Mouse (Mus musculus) CH12F3 (cell line): ENCODE measurements around the gene Ppp1r3f.

Experiments
- in situ Hi-C: fragments of 300-500 bp; cut with MboI; formaldehyde crosslinking; loops from 2 replicates; pipeline ENCODE4 v1.14.3; 2020; ENCODE audit warnings: low sequenced_read_pairs

The Ppp1r3f gene

DNA sequence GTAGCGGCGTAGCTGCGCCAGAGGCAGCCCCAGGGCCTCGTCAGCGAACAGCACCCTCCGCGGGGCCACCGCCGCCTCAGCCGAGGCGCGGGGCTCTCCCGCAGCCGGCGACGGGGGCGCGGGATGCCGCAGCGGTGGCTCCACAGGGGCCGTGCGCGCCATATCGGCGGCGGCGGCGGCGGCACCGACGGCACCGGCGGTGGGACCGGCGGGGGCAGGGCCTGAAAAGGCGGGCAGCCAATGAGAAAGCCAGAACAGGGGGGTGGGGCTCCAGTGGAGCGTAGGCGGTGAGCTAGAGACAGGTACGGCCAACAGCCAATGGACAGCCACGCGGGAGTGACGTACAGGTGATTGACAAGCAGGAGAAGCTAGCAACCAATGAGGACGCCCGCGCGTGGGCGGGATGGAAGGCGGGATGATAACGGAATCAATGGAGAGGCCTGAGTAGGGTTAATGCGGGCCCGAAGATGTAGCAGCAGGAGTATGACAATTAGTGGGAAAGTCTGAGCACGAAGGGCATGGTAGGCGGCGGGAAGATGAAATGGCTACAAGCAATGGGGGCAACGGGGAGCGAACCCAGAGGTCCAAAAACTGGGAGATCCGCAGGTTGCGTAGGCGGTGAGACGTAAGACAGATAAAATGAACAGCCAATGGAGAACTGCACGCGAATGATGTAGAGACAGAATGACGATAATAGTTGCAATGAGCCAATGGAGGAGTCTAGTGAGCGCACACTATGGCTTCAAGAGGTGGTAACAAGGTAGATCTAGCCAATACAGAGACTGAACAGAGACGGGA, at the start of gene Ppp1r3f:
Gene Ppp1r3f, minus strand, starts transcription at position 197 of the 798 bp plus-strand sequence.
- in situ Hi-C loops, result no loop called here

DNA sequence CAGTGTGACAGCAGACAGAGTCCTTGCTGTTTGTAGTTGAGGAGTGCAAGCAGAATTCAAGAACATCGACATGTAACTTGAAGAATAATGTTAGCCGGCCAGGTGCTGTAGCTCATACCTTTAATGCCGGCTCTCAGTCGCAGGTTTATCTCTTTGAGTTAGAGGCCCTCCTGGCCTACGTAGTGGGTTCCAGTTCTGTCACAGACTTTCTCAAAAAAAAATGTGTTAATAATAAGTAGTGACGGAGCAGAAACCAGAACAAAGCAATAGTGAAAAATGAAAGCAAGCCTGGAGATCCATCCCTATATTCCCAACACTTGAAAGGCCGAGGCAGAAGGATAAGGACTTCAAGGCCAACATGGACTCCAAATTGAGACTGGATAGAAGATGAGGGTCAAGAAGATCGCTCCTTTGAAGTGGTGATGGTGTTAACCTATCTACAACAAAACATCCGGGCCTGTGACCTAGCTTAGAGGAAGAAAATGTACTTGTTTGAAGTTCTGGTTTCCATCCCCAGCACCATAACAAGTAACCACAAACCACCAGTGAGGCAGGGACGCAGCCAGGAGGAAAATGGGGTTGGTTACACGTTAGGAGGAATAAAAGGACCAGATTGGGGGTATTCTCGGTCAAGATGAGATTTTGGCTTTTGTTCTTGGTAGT, 43.9 kb upstream of the Ppp1r3f start:
- in situ Hi-C loops, result no loop called here

DNA sequence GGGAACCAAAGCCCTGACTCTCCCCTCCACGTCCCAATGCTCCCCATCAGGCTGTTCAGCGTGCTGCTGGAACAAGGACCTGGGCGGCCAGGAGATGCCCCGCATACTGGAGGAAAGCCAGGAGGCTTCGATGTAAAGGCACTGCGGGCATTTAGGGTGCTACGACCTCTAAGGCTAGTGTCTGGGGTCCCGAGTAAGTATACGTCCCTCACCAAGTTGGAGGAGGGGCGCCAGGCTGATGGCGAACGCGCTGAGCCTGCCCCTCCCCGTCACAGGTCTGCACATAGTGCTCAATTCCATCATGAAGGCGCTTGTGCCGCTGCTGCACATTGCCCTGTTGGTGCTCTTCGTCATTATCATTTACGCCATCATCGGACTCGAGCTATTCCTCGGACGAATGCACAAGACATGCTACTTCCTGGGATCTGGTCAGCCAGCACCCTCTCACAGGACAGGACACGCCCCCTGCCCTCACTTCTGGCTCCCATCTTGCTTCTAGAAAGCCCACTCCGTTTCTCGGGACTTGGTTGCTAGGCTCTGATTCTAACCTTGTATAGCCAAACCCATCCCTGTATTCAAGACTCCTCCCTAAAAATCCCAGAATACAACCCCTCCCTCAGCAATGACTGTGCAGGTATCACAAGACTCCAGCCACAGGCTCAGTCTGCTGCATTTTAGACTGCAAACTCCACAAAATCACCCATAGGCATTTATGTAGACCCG, 36.6 kb upstream of the Ppp1r3f start:
- in situ Hi-C loops, result no loop called here

DNA sequence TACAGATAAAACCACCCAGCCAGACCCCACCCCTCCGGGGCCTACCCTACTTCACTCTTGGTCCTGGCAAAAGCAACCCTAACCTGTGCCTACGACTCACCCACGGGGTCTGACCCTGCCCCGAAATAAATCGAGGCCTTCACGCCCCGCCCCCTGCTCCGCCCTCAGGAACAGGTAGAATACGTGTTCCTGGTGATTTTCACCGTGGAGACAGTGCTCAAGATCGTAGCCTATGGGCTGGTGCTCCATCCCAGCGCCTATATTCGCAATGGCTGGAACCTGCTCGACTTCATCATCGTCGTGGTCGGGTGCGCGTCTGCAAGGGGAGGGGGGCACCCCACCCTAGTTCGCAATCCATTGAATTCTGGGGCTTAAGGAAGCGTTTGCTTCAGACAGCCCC, 36.0 kb upstream of the Ppp1r3f start:
- in situ Hi-C loops, result no loop called here

DNA sequence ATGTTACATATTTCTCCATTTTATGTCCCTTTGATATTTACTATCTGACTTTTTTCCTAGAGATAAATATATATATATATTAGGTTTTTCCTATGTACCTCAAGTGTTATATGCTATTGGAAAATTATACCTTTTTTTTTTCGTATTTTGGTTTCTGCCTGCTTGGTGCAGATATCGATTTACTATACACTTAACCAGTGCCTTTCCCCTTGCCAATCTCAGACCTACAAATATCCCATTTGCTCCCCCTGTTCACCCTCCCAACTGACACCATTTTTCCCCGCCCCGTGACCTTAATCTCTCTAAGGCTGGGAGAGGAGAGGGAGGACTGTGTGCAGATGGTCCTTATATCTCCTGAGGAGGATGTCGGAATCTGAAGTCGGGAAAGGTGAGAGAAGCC, 32.7 kb upstream of the Ppp1r3f start, which contains the start of gene Cacna1f:
Gene Cacna1f, plus strand, starts transcription at position 301 of the 400 bp plus-strand sequence.
- in situ Hi-C loops, result no loop called here

DNA sequence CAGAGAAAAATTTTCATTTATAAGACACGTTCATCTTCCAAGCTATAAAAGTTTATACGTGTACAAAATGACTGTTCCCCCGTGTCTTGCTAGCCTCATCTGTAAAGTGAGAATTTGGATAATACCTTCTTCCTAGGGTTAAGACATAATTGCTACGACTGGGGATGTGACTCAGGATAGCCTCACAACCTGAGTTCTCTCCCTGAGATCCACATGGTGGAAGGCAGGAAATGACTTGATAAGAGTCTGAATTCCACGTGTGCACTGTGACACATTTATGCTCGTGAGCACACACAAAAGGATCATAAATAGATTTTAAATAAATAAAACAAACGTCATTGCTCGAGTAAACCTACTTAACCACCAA, 31.5 kb upstream of the Ppp1r3f start:
- in situ Hi-C loops, result no loop called here

DNA sequence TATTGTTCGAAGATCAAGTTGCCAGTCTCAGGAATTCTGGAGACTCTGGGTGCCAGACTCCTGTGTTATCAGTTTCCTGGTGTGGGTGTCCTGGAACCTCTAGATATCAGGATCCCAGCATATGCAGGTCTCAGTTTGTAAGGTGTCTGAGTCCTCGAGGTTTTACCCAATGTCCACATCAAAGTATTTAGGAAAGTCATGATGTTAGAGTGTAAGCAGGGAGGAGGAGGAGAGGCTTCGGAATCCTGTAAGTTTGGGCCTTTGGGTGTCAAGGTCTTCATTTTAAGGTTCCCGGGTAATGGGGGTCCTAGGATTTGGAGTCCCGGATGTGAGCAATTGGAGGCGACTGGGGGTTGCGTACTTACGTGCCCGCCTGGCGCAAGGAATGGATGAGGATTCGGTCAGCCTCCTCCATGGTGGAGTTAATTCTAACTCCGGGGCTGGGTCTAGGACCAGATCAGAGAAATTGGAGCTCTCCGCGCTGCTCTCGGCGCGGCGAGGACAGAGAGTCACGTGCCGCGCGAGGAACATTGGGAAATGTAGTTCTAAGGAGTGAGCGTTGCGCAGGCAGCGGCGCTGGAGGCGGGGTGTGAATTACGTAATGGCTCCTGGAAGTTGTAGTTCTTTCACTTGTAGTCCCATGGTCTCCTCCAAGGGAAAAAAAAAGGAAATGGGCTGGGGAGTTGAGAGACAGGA, 30.9 kb upstream of the Ppp1r3f start, which contains the start of gene Ccdc22:
Gene Ccdc22, minus strand, starts transcription at position 639 of the 696 bp plus-strand sequence.
- in situ Hi-C loops, result no loop called here

DNA sequence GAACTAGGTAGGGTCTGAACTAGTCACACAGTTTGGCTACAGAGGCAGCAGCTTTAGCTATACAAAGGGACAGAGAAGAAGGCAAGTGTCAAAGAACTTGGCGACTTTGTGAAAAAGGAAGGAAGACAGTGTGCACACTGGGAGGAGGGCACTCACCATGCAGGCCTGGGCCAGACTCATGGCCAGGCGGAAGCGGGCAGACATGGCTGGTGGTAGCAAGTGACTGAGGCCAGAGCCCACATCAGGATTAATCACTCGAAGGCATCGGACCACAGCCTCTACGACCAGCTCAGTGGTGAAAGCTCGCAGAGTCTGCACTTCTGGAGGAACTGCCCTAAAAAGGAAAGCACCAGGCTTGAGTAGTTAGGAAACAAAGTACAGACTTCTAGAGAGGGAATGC, 29.9 kb upstream of the Ppp1r3f start:
- in situ Hi-C loops, result no loop called here

DNA sequence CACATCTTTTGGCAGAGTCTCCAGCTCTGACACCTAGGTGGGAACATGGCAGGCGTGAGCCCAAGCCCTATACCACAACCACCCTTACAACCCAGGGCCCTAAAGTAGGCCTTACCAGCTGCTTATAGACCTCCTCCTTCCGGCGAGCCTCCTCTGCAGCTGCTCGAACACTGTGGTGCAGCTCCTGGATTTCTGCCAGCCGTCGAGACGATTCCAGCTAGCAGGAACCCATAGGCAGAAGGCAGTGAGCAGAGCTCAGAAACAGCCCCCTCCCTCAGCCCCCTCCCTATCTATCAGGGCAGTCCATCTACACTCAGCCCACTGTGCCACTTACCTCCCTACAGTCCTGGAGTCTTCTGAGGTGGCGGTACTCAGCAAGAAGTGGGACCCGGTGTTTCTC, 21.3 kb upstream of the Ppp1r3f start:
- in situ Hi-C loops, result no loop called here

DNA sequence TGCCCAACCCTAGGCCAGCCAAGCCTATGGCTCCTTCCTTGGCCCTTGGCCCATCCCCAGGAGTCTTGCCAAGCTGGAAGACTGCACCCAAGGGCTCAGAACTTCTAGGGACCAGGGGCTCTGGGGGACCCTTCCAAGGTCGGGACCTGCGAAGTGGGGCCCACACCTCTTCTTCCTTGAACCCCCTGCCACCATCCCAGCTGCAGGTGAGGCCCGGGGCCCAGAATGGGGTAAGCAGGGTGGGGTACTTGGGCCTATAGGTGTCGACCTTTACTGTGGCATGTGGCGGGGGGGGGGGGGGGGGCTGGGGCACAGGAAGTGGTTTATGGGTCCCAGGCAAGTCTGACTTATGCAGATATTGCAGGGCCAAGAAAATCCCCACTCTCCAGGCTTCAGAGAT, 12.3 kb upstream of the Ppp1r3f start:
- in situ Hi-C loops, result no loop called here

DNA sequence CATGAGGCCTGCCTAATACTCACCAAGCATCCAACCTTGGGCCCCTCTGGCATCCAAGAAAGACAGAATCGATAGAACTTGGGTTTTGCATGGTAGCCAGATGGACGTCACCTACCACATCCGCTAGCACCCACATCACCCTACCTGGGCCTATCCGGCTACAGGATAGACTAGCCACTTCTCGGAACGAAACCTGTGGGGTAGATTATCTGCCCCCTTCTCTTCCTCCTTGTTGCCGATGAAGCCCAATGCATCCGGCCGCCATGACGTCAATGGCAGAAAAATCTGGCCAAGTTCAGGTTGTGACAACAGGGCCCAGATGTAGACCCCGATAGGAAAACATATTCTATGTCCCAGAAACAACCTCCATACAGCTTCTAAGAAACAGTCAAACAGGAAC, 9.8 kb upstream of the Ppp1r3f start:
- in situ Hi-C loops, result no loop called here

DNA sequence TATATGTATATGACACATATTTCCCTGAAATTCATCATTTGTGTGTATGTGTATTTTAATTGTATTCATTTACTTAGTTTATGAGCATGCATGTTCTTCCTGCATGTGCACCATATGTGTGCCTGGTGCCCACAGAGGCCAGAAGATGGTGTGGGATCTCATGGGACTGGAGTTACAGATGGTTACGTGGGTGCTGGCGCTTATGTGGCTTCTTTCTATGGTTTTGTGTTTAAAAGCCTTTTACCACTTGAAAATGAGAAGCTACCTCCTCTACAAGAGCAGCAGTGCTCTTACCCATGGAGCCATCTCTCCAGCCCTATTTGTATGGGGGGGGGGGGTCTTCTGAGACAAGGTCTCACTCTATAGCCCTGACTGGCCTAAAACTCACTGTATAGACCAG, 7.1 kb upstream of the Ppp1r3f start:
- in situ Hi-C loops, result no loop called here

DNA sequence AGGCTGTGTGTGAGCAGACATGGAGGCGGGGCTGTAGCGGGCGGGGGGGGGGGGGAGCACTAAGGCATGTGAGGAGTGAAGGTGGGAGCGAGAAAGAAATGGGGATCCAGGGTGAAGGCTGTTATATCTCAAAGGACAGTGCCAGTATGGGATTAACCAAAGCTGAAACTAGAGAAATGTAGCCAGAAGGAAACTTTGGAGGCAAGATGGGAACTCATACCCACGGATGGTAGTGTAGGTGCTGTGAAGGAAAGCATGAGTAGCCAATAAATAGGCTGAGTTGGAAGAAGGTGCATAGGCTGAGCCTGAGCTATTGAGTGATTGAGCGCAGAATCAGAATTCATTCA, 775 bp upstream of the Ppp1r3f start:
- in situ Hi-C loops, result no loop called here

DNA sequence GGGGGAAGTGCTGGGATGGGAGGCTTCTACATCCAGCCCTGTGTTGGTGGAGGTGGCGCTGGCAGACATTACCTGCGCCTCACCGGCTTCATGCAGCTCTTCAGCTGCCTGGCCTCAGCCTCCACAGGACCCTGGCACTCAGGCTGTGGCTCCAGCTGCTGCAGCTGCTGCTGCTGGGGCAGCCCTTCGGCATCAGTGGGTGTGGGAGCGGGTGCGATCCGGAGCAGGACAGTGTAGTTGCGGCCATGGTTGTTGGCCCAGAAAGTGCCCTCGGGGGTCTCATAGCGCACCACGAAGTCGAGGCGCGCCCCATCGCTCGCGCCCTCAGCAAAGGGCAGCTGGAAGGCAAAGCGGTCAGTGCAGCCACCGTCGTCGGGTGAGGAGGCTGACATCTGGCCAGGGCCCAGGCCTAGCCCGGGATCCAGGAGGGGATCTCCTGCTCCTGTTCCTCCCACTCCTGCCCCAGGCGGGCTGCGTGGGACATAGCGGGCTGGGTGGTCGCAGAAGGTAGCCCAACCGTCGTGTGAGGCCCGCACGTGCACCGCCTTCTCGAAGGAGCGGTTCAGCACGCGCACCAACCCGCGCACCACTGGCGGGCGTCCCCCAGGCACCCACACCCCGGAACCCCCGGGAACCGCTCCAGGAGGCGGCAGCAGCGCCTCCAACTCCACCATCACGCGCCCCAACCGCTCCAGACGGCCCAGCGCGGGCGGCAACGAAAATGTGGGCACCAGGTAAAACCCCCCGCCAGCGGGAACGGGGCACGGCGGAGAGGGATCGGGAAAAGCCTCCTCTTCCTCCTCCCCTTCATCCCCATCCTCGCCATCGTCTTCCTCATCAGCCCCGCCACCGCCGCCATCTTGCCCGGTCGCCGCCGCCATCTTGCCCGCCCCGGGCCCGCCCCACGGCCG, 652 bp downstream of the Ppp1r3f start, which contains the start of gene Foxp3:
Gene Foxp3, plus strand, starts transcription at position 469 of the 911 bp plus-strand sequence.
- in situ Hi-C loops, result no loop called here

DNA sequence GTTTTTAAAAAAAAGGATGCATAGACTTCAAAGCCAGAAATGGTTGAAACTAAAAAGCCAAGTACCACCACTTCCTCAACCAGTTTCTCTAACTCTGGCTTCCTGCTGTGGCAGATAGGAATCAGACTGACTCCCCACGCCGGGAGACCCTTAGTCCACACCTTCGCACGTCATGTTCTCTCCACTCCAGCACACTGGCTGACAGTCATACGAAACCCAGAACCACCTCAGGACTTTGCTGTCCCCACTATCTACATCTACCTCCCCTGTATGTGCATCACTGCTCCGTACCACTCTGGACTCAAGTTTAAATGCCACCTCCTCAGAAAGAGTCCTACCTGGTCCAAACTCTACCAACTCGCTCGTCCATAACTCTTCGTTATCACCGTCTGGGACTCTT, 1.6 kb downstream of the Ppp1r3f start:
- in situ Hi-C loops, result no loop called here

DNA sequence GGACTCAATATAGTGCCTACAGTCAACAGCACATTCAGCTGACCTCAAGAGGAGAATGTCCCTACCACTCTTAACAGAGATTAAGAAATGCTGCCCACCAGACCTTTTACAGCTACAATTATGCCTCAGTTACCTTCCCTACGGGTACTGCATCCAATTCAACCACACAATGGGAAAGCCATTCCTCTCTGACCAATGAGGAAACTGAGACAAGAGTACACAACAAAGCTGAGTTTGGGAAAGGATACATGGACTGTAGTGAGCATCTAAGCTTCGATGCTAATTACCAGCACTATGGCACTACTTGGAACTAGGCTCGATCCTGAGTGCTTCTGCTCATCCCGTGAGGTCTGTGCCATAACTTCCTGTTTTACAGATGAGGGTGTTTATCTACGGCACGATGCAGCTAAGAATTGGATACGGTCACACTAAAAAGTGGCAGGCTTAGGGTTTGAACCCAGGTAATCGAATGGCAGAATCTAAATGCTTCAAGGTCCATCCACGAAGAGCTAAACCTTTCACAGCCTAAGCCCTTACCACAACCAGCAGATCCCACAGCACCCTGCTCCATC, 2.4 kb downstream of the Ppp1r3f start:
- in situ Hi-C loops, result no loop called here

DNA sequence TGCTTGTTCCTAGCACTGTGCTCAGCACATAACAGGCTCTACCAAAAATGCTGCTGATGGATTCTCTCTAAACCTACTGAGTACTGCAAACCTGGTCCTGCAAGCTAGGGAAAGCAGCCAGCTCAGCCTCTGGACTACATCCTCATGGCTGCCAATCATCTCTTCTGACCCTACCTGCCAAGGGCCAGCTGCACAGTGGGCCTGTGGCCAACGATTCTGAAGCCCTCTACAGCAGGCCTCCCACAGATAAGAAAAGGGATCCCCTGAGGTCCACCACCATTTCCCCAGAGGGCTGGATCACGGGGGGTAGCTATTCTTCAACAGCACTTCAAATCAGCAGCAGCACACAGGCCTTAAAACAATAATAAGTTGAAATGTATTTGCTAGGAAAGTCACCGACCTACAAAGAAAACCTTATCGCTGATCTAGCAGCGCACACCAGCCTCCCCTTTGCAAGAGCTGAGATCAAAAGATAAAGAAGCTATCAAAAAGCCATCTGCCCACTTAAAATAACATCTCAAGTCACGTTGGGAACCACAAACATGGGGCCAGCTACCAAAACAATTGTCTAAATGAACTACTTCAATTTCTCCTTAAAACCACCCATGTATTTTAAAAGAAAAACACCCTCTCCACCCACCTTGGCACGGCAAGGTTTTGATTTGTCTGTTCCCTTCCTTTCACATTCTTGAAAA, 3.5 kb downstream of the Ppp1r3f start:
- in situ Hi-C loops, result no loop called here

DNA sequence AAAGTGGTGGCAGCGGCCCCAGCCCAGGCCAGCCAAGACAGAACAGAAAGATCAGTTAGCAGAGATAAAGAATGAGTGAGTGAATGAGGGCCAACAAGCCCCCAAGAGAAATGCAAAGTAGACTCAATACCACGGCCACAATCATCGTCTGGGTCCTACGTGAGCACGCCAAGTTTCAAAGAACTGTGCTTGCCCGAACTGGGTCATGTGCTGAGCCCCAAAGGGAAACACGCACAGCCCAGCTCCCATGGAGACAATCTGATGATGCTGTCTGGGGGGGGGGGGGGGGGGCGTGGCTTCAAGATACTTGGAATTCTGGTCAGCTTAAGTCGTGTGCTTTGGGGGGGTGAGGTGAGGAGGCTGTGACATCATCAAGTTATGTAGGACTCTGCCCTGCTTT, 6.6 kb downstream of the Ppp1r3f start:
- in situ Hi-C loops, result no loop called here

DNA sequence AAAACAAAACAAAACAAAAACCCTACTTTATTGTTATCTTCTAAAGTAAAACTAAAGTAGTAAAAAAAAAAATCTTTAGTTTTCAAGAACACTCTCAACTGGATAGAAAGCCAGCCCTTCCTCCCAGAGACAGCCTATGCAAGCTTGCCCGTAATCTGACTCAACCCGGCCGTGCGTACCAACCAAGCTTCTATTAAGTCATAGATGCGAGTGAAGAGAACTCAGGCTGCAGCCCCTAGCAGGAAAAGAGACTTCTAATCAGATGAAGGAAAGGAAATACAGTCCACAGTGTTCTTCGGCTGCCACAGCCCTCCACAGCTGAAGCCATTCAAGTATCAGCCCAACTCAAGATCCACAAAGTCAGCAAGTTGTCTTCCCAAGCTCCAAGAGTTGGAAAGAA, 7.7 kb downstream of the Ppp1r3f start:
- in situ Hi-C loops, result no loop called here
